Mouse (Mus musculus) kidney, postnatal 14 days (tissue): ENCODE data around the gene Fbxo41.
A peak's percentile ranks its signal among the peaks of the same experiment; 100 is the strongest.
"Not testable (repeated sequence)": the region's sequence is repeated elsewhere in the genome, so short reads cannot be mapped to it uniquely, and the experiment has no call there.

Source experiments
- DNase-seq: peaks from one replicate; pipeline ENCODE4 v3.0.0; 2022; ENCODE audit warnings: mixed read lengths

Fbxo41 gene

DNA sequence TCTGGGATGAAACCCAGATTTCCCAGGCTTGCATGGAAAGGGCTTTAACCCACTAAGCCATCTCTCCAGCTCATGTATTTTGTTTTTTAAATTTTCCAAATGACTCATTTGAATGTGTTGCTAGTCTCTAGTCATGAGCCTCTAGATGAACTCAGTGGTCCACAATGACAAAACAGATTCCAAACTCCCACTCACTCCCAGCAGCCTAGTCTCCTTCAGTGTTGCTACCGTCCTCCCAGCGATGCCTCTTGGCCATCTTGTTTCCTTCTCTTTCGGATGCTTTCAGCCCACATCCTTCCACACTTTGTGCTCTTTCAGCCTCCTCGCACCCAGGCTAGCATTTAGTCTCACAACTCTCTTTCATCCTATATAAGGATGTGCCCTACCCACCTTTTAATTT, 12.5 kb downstream of the Fbxo41 start:
- no peak for DNase-seq

DNA sequence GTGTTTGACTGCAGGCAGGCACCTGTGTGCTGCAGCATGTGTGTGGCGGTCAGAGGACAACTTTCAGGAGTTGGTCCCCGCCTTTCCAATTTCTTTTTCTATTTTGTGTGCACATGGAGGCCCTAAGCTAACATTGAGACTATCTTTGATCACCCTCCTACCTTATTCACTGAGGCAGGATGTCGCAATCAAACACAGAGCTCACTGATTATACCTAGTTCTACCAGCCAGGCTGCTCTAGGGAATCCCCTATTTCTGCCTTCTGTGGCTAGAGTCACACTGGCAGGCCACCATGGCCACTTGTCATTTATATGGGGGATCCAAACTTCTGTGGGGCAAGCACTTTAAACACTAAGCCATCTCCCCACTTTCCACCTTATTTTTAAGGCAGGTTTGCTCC, 13.1 kb downstream of the Fbxo41 start:
- DNase-seq: no peak

DNA sequence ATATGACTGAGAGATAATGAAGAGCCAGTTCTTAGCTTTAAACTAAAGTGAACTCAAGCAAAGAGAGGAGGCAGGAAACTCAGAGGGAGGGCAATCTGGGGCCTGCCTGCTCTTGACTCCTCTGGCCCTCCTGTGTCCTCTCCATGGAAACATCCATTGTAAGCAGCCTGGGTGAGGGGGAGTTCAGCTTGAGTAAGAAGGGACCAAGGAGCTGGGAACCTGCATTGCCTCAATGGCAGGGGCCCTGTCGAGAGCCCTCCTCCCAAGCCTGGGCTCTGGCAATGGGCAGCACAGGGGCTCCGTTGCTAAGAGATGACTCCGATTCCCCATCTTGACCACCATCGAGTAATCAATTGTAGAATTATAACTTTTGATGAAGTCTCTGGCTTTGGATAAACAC, 14.3 kb downstream of the Fbxo41 start:
- no peak for DNase-seq

DNA sequence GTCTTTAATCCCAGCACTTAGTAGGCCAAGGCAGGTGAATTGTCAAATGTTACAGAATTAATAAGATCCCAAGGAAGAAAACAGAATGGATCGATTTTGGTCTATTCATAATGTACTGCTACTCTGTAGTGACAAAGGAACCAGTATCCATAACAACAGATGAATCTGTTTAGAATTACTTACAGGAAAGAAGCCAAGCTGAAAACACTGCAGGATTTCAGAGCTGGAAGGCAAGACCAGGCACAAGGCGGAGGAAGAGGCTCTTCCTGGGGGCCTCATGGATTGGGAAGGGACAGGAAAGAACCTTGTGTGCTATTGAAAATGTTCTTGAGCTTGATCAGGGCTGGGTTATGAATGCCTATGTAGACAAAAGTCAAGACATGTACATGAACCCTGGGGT, 17.1 kb downstream of the Fbxo41 start:
- DNase-seq: no peak

DNA sequence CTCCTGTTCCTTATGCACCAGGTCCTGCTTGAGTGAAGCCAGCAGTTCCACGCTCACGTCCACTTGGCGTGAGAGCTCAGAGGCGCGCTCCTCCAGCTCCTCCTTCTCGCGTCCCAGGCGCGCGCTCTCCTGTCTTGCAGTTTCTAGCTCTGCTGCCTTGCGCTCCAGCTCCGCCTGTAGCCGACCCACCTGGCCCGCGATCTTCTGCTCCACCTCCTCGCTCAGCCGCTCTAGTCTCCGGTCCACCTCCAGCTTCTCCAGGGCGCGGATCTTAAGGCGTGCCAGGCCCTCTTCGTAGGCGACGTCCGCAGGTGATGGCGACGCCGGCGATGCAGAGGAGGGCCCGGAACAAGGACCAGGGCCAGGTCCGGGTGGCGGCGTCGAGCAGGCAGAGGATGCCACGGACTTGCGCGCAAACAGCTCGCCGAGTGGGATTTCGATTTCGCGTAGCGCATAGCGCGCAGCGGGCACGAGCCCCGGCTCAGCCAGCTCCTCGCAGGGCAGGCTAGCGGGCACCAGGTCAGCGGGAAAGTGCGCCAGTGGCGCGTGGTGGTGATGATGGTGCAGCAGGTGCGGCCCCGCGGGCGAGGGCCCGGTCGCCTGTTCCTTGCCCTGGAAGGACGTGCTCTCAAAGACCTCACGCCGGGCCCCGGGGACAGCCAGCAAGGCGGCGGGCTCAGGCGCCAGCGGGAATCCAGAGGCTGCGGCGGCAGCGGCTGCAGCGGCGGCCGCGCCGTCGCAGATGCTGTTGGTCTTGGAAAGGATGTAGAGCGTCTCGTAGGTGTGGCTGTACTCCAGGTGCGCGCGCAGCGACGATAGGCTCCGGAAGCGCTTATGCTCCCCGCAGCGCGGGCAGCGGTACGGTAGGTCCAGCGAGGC, 18.7 kb downstream of the Fbxo41 start:
- DNase-seq: no peak

DNA sequence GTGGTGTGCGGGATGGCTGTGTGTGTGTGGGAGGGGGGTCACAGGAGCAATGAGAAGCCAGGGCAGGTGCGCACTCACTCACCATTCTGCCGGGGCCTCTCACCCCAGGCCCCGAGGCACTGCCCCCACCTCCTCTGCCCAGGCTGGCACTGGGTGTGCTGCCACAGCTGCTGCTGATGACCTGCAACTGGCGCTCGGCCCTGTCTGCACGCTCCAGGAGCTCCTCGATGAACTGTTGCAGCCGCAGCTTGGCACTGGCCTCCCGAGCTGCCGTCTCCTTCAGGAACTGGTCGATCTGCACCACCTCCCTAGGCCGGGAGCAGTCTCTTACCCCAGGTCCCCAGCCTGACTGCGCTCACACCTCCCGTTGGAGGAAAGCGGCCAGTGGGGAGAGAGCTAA, 22.1 kb downstream of the Fbxo41 start:
- peak; percentile 21 for DNase-seq

DNA sequence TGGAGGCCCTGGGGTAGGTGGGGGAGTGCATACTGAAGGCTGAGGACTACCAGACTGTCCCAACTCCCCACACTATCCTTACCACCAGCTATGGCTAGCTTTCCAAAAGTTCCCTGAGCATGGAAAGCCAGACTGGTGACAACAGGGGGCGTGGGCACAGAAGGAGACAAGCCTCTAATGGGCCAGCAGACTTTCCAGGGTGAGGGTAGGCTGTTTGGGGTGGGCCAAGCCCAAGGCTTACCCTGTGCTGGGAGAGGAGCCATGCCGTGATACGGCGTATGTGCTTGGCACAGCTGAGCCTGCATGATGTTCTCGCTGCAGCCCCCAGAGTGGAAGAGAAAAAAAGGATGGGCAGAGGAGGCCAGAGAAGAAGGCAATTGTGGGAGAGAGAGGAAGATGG, 22.8 kb downstream of the Fbxo41 start:
- no peak for DNase-seq

DNA sequence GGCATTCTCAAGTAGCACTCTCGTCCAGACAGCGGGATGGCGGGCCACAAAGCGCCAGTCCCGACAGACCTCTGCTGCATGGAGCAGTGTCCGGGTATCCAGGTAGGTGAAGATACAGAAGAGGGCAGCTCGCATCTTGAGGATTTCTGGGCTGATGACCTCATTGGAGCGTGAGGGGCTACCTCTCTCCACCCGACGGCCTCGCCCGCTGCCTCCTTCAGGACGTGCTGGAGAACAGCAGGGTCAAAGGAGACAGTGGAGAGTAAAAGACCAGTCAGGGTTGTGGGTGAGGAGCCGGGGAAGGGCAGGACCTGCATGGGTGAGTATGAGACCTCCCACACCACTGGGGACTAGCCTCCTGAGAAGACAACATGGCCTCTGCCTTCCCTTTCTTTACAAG, 24.4 kb downstream of the Fbxo41 start:
- DNase-seq: no peak

DNA sequence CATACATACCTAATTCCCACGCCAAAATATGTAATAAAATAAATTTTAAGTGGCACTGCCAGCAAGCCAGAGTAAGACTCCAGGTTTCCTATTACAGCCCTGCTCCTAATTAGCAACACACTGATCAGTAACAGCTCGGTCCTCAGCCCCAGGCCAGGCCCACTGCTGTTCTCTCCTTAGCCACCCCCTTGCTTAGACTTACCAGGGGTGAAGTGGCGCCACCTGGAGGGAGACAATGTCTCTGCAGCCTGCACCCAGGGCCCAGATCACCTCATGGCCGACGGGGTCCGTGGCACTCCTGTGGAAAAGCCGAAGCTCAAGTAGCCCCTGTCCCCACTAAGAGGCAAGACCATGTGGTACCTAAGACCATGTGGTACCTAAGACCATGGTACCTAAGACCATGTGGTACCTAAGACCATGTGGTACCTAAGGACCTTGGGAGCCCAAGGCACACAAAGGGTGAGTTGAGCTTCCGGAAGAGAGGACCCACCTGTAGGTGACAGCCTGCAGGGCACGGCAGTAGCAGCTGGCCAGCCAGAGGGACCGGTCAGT, 25.4 kb downstream of the Fbxo41 start:
- no peak for DNase-seq

DNA sequence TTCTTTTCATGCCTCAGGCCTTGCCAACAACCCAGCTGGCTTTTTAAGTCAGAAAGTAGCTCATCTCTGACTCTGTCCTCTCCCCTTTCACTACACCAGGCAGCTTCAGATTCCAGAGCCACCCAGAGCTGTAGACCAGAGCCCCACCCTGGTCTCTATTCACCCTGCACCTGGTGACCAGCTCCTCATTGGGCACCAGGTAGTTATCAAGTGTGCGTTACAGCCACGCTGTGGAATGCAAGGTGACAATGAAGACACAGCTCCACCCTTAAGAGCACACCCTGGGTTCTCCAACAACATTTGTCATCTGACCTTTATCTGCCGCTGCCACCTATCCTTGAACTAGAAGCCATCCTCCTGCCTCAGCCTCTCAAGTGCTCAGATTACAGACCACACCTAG, 27.2 kb downstream of the Fbxo41 start:
- no peak for DNase-seq

DNA sequence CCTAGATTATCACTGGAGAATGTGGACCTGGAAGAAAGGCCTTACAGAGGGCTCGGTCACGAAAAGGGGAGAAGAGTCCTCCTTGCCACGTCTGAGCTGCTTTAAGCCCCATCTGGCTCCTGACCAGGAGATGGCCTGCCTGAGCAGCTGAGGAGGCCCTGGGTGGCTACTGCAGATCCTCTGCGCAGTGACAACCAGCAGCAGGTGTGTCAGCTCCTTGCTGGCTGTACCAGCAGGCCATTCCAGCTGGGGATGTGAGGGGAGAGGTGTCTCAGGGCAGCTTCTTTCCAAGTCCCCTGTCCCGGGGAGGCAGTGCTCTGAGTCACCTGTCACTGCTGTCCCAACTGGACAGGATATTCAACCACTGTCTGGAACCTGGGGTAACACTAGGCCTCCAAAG, 30.3 kb downstream of the Fbxo41 start:
- no peak for DNase-seq

DNA sequence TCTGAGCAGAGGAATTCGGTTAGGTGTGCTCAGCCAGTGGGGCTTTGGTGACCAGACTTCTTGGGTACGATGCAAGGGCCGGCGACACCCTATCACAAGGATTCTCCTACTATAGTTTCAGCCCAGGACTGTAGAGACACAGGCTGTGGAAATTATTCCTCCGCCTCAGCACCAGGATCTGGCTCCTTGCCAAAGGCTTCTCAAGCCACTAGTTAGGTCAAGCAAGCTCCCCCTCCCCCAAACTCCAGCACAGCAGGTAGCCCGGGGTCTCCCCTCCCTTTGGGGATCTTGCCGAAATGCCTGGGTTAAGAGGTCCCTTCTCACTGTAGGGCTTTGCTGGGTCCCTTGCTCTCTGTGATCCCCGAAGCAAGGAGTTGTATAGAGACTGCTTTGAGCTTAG, 30.8 kb downstream of the Fbxo41 start:
- DNase-seq: no peak

DNA sequence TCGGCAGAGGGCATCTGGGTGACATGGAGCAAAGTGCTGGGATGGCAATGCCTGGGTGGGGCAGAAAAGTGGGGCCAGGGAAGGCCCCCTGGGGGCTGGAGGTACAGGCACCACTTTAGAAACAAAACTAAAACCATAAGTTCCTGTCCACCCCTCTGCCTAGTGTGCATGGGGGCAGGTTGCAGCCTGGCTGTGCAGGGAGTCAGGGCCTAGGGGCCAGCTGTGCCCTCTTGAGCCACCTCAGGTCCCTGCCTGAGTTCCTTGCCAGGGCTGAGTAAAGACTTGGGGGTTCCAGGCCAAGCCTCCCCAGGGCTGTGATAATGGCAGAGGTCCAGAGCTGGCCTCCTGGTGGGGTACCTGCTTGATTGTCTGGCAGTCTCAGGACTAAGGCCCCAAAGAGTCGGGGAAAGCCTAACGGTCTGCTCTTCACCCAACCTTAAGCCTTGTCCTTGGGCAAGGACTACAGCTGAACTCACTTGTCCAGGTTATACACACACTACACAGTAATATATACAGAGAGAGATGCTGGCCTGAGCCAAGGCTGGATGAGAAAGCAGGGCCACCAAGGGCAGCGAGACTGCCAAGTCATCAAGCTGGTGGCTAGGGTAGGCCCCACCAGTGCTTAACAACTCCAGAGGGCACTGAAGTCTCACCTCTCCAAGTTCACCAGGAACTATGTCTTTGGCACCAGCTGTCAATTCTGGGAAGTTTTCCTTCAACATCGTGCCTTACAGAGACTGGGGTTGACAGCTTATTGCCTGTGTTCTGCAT, 32.9 kb downstream of the Fbxo41 start:
- no peak for DNase-seq

DNA sequence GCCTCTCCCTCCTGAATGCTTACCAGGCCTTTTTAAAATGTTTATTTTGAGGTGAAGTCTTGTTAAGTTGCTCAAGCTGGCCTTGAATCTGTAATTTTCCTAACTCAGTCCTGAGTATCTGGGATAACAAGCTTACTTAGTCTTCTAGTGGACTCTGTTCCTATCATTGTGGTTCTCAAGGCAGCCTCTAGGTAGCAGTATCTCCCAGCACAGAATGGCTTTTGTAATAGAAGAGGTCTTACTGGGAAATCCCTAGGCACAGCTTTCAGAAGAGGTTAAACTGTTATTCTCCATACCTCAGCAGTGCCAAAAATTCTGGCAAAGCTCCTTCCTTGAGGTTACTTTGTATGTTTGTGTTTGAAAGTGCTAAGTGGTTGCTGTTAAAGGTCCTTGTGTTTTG, 37.4 kb downstream of the Fbxo41 start:
- DNase-seq: no peak

DNA sequence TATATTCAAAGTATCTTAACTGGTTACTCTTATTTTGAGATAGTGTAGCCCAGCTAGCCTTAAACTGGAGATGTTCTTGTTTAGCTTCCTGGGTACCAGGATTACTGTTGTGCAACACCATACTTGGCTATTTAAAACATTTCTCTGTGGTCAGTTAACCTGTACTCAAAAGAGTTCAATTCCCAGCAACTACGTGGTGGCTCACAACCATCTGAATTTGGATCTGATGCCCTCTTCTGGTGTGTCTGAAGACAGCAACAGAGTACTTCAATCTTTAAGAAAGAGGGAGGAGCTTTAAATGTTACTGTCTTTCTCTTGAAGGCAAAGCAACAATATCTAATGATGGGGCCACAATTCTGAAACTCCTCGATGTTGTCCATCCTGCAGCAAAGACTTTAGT, 43.2 kb downstream of the Fbxo41 start:
- DNase-seq: no peak

DNA sequence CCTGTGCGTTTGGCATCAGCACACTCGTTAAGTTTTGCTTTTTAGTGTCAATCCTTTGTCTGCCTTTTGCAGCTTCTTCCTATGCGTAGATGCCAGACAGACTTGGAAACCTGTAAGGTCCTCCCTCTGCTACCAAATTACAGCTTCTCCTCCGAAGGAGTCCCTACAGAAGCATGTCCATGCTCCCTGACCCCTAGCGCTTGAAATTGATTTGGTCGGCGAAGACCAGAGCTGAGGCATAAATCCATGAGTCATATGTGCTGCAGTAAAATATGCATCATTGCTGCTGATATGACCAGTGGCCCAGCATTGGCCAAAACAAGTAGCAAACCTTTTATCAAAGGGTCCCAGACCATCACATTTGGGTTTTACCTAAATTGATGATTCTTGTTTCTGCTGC, 50.0 kb downstream of the Fbxo41 start:
- no peak for DNase-seq

DNA sequence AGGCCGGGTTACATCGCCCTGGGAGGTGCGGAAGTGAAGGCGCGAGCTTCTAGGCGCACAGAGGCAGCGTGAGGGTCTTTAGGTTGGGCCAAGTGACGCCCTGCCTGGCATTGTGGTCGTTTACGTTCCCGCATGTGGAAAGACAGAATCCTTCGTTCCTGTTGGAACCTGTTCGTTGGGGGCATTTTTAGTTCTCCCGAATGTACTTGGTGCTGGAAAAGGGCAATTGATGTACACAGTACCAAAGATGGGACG, 50.5 kb downstream of the Fbxo41 start:
- DNase-seq: no peak

DNA sequence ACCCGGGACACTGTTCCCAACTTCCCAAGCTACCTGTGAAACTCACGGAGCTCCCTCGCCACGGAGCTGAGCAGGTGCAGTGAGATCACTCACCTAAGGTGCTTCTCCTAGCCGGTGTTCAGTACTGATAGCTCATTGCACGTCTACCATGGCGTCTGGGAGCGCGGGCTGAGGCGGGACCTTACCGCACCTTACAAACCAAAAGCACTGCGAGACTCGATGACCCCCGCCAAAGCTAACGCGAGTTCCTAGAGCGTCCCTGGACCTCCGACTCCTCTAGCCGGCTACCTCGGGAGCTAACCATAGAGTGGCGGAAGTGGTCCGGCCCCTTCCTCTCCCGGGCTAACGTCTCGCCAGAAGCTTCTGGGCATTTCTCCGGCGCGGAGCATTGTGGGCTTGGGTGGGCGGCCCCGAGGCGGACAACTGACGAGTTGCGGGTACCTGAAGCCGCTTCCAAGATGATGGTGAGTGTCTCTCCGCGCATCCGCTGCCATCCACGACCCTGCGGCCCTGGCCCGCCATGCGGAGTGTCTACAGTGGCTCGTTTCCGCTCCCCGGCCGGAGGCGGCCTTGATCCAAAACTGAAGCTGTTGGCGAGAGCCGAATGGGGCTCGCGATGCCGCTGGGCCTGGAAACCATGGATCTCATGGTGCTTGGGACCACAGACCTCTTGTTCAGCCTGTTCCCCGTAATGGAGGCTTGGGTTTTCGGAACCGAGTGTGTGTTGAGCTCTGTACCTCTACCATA, 51.0 kb downstream of the Fbxo41 start, which contains the start of gene Pradc1:
Pradc1 (minus strand) TSS at position 307 of the 747 bp plus-strand sequence.
- peak; percentile 99 for DNase-seq

DNA sequence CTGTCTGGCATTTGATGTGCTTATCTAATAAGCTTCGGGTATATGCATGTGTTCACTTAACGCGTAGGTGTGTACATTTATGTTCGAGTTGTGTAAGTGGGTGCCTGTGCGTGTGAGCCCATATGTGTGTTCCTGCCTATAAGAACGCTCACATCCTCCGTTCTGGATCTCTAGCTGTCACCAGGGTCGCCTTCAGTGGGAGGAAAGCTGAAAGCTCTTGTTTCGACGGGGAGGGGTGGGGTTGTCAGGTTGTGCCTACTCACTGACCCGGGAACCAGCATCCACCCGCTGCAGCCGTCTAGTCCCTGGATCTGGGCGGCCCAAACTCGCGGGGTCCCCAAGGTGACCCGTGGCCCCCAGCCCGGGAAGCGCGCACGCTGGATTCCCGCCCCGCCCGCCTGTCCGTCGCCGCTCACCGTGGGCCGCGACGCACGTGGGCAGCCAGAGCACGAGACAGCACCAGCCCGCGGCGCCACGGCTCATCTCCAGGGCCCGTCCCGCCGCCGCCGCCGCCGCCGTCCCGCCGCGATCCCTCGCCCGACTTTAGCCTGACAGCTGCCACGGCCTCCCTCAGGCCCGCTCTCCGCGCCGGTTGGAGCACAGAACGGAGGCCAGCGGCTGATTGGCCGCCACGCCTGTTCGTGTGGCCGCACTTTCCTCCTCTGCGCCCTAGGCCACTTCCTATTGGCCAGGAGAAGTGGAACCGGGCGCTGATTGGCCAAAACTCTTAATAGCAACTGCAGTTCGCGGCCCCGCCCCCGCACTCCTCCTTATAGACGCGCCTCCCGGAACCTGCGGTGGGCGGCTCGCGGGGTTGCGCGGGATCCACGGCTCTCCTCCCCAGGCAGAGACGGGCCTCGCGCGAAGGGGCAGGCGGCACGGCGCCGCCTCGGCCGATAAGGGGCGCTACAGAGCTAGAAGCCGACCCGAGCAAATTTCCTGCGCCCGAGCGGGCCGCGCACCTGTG, 51.8 kb downstream of the Fbxo41 start, which contains the start of gene Cct7:
Cct7 (plus strand) TSS at position 818 of the 967 bp plus-strand sequence.
- peak; percentile 99 for DNase-seq

DNA sequence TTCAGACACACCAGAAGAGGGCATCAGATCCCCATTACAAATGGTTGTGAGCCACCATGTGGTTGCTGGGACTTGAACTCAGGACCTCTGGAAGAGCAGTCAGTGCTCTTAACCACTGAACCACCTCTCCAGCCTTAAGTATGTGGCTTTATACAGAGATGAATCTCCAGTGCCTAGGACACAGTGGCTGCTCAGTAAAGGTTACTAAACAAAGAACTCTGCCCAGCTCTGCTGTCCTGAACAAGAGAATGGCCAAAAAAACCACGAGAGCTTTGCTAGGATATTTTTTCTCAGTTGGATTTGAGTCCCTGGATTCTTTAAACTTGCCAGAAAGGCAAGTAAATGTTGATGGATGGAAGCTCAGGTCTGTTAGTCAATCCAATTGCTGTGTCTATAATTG, 52.7 kb downstream of the Fbxo41 start:
- not testable (repeated sequence) for DNase-seq

DNA sequence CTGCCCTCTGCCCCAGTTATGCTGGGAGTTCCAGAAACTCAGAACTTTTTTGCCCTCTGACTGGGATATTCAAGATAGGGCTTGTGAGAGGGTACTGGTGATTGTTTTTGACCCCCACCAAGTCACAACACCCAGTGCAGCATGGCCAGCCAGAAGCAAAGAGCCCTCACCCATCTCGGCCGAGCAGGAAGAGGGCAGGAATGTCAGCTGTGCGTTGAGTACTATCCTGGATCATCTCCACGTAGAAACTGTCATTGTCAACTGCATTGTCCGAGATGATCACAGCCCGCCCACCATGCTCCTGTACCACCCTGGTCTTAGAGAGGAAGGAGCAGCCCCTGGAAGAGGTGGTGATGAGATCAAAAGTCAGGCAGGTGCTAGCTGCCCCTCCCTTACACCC, 55.4 kb downstream of the Fbxo41 start:
- DNase-seq: no peak

DNA sequence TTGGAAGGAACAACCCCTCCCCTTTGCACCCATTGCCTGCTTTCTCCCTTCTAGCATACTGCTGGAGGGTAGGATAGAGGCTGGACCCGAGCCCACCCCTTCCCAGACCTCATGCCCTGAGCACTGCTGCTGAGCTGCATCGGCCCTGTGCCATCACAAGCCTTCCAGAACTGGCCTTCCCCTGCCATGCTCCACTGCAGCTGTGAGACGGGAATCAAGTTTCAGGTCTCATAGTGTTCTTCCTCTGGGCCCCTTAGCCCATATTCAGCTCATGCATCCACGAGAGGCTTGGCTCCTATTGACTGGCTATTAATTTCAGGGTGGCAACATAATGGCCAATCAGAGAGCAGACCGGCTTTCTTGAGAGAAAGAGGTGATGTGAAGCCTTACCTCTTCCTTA, 57.5 kb downstream of the Fbxo41 start:
- DNase-seq: no peak
